Comparison of ENCODE assay signal across 8 mouse cellular contexts in genomic region chr4:155761356-155762099, GRCm38 (mm10). TPM values are rescaled to one million over a fixed set of nuclear protein-coding genes. Genes with fewer than 3 reads are reported as not detected.
DNase-seq lines count a peak whose midpoint lies in the region; ATAC-seq and TF ChIP-seq lines count a peak whose summit lies in the region.

No protein-coding gene starts in this region.

- no peaks in the 10 kb centered on the region for H3K36me3 ChIP-seq in lung, postnatal 0 days (ENCODE audit: insufficient read depth, low read length)
- no peaks in the 10 kb centered on the region; the same call in 1 of the 2 replicates for H3K36me3 ChIP-seq in hindbrain, embryonic 15.5 days
- no peaks in the 10 kb centered on the region for H3K36me3 ChIP-seq in midbrain, embryonic 11.5 days (ENCODE audit: control insufficient read depth, insufficient read depth, low read length)

- peak overlapping the region; percentile 27; the same call in 1 of the 2 replicates for H3K27ac ChIP-seq in lung, postnatal 0 days (ENCODE audit: low read length)
- H3K27ac ChIP-seq in hindbrain, embryonic 15.5 days (replicated peaks), result peak overlapping the region; percentile 37; the same call in 1 of the 2 replicates
- H3K27ac ChIP-seq in midbrain, embryonic 11.5 days (ENCODE audit: low read depth, low read length), result no peak overlapping the region

- ATAC-seq in CD4-positive, CD25-positive, alpha-beta regulatory T cell, adult 4 months, result no peak
- ATAC-seq in lung, postnatal 0 days, result no peak
- no peak; the same call in 1 of the 2 replicates for ATAC-seq in hindbrain, embryonic 15.5 days (ENCODE audit: low FRiP score, low read depth)
- ATAC-seq in midbrain, embryonic 11.5 days (ENCODE audit: low FRiP score), result peak; percentile 22; the same call in 1 of the 2 replicates

- H3K4me2 ChIP-seq in lung, postnatal 0 days (replicated peaks; ENCODE audit: low read depth, low read length), result peak overlapping the region; percentile 88
- H3K4me2 ChIP-seq in hindbrain, embryonic 15.5 days, result peak overlapping the region; percentile 99
- H3K4me2 ChIP-seq in midbrain, embryonic 11.5 days, result peak overlapping the region; percentile 85

- no peaks in the 10 kb centered on the region for H3K27me3 ChIP-seq in lung, postnatal 0 days (replicated peaks; ENCODE audit: insufficient read depth, low read length)
- no peaks in the 10 kb centered on the region for H3K27me3 ChIP-seq in hindbrain, embryonic 15.5 days
- H3K27me3 ChIP-seq in midbrain, embryonic 11.5 days (ENCODE audit: control insufficient read depth, insufficient read depth, low read length), result no peaks in the 10 kb centered on the region

- peak; percentile 33 for DNase-seq in CD4-positive, CD25-positive, alpha-beta regulatory T cell, adult 2 months (ENCODE audit: low read depth, low spot score)
- no peak for DNase-seq in lung, postnatal 0 days (ENCODE audit: low spot score)
- DNase-seq in lung, adult 18-20 months, result no peak
- DNase-seq in midbrain, embryonic 11.5 days (ENCODE audit: low spot score, missing footprints), result peak; percentile 82
- DNase-seq in urinary bladder, postnatal 10 days (ENCODE audit: low spot score), result no peak
- DNase-seq in layer of hippocampus, adult 9-11 months, result no peak

- no peak for TF ChIP-seq CTCF in lung, postnatal 0 days (IDR thresholded peaks at IDR 0.05)

- H3K9me3 ChIP-seq in lung, postnatal 0 days (ENCODE audit: low read length), result no peaks in the 10 kb centered on the region
- no peaks in the 10 kb centered on the region for H3K9me3 ChIP-seq in hindbrain, embryonic 15.5 days
- H3K9me3 ChIP-seq in midbrain, embryonic 11.5 days (ENCODE audit: control insufficient read depth, low read length), result no peaks in the 10 kb centered on the region

- WGBS in lung, postnatal 0 days, result 2% methylated on average over 28 of the region's 28 CpGs
- WGBS in hindbrain, embryonic 15.5 days, result 2% methylated on average over 28 of the region's 28 CpGs
- WGBS in midbrain, embryonic 11.5 days, result 2% methylated on average over 28 of the region's 28 CpGs

- TF ChIP-seq EP300 in lung, postnatal 0 days (IDR thresholded peaks at IDR 0.05), result no peak

- peak overlapping the region; percentile 64 for H3K9ac ChIP-seq in lung, postnatal 0 days (replicated peaks; ENCODE audit: low read depth)
- peak overlapping the region; percentile 70 for H3K9ac ChIP-seq in hindbrain, embryonic 15.5 days
- peak overlapping the region; percentile 78 for H3K9ac ChIP-seq in midbrain, embryonic 11.5 days (ENCODE audit: low read length)

- peaks cover 10% of the 10 kb centered on the region for H3K4me1 ChIP-seq in lung, postnatal 0 days (ENCODE audit: insufficient read depth, low read depth, low read length)
- peaks cover 32% of the 10 kb centered on the region for H3K4me1 ChIP-seq in hindbrain, embryonic 15.5 days (replicated peaks)
- peaks cover 17% of the 10 kb centered on the region for H3K4me1 ChIP-seq in midbrain, embryonic 11.5 days (ENCODE audit: control insufficient read depth, insufficient read depth, low read length)

- peak overlapping the region; percentile 67 for H3K4me3 ChIP-seq in lung, postnatal 0 days (ENCODE audit: low read depth, low read length)
- H3K4me3 ChIP-seq in hindbrain, embryonic 15.5 days, result peak overlapping the region; percentile 91
- peak overlapping the region; percentile 85 for H3K4me3 ChIP-seq in midbrain, embryonic 11.5 days (ENCODE audit: low read depth, low read length)

RNA-seq across cellular contexts. Expression of gene Atad3a, which starts 0.6 kb away (rescaled TPM):
- 10 to 100 TPM; 22.9 to 32.9 TPM for polyA plus RNA-seq in CD4-positive, CD25-positive, alpha-beta regulatory T cell, adult 4 months (2017; shearing (Covaris generic))
- 26.1 and 28.5 TPM in 2 replicates for polyA plus RNA-seq in lung, postnatal 0 days (2015; fragmentation: Nextera tagmentation; extraction: Ambion mirVana)
- polyA plus RNA-seq in hindbrain, embryonic 15.5 days (2015; fragmentation: Nextera tagmentation; extraction: Ambion mirVana), result 92.0 and 99.4 TPM in 2 replicates
- 84.5 and 84.6 TPM in 2 replicates for polyA plus RNA-seq in midbrain, embryonic 11.5 days (2014; fragmentation: Nextera tagmentation; extraction: Ambion mirVana)

RNA-seq across cellular contexts. Expression of gene Vwa1, which starts 13.0 kb away (rescaled TPM):
- polyA plus RNA-seq in CD4-positive, CD25-positive, alpha-beta regulatory T cell, adult 4 months (2017; shearing (Covaris generic)), result under 1 TPM in 1 of 2 experiments, not detected in 1; 0.23 TPM
- polyA plus RNA-seq in lung, postnatal 0 days (2015; fragmentation: Nextera tagmentation; extraction: Ambion mirVana), result 6.5 and 7.0 TPM in 2 replicates
- 32.2 and 33.7 TPM in 2 replicates for polyA plus RNA-seq in hindbrain, embryonic 15.5 days (2015; fragmentation: Nextera tagmentation; extraction: Ambion mirVana)
- 9.1 and 9.9 TPM in 2 replicates for polyA plus RNA-seq in midbrain, embryonic 11.5 days (2014; fragmentation: Nextera tagmentation; extraction: Ambion mirVana)

RNA-seq across cellular contexts. Expression of gene Tmem88b, which starts 24.1 kb away (rescaled TPM):
- not detected for polyA plus RNA-seq in CD4-positive, CD25-positive, alpha-beta regulatory T cell, adult 4 months (2017; shearing (Covaris generic))
- 0.13 and 0.31 TPM in 2 replicates for polyA plus RNA-seq in lung, postnatal 0 days (2015; fragmentation: Nextera tagmentation; extraction: Ambion mirVana)
- polyA plus RNA-seq in hindbrain, embryonic 15.5 days (2015; fragmentation: Nextera tagmentation; extraction: Ambion mirVana), result 0.98 and 1.2 TPM in 2 replicates
- polyA plus RNA-seq in midbrain, embryonic 11.5 days (2014; fragmentation: Nextera tagmentation; extraction: Ambion mirVana), result 0.14 and 0.21 TPM in 2 replicates

RNA-seq across cellular contexts. Expression of gene Tmem240, which starts 26.9 kb away (rescaled TPM):
- under 1 TPM in 1 of 2 experiments, not detected in 1; 0.24 TPM for polyA plus RNA-seq in CD4-positive, CD25-positive, alpha-beta regulatory T cell, adult 4 months (2017; shearing (Covaris generic))
- 0.58 and 0.63 TPM in 2 replicates for polyA plus RNA-seq in lung, postnatal 0 days (2015; fragmentation: Nextera tagmentation; extraction: Ambion mirVana)
- polyA plus RNA-seq in hindbrain, embryonic 15.5 days (2015; fragmentation: Nextera tagmentation; extraction: Ambion mirVana), result 23.8 and 27.0 TPM in 2 replicates
- polyA plus RNA-seq in midbrain, embryonic 11.5 days (2014; fragmentation: Nextera tagmentation; extraction: Ambion mirVana), result 0.69 and 0.96 TPM in 2 replicates

RNA-seq across cellular contexts. Expression of gene Ankrd65, which starts 28.7 kb away (rescaled TPM):
- polyA plus RNA-seq in CD4-positive, CD25-positive, alpha-beta regulatory T cell, adult 4 months (2017; shearing (Covaris generic)), result not detected
- 6.0 and 6.6 TPM in 2 replicates for polyA plus RNA-seq in lung, postnatal 0 days (2015; fragmentation: Nextera tagmentation; extraction: Ambion mirVana)
- polyA plus RNA-seq in hindbrain, embryonic 15.5 days (2015; fragmentation: Nextera tagmentation; extraction: Ambion mirVana), result not detected in 2 replicates
- polyA plus RNA-seq in midbrain, embryonic 11.5 days (2014; fragmentation: Nextera tagmentation; extraction: Ambion mirVana), result not detected in 2 replicates

Comparison
In these comparisons a context has a peak if more than half of its experiments do, and no peak if none do; other contexts are left out.
1. DNase-seq: peak in CD4-positive, CD25-positive, alpha-beta regulatory T cell, adult 2 months (single experiment) and midbrain, embryonic 11.5 days (single experiment); none in lung, postnatal 0 days (single experiment), lung, adult 18-20 months (0 of 2), urinary bladder, postnatal 10 days (single experiment) and layer of hippocampus, adult 9-11 months (single experiment).
2. Peak in every context shown above with its lines, with median percentiles within 50 percentile points of each other: H3K4me2 ChIP-seq, H3K4me3 ChIP-seq and H3K9ac ChIP-seq.